Mouse (Mus musculus) megakaryocyte, embryonic 14.5 days (primary cell): ENCODE data around the gene Prph2.

Experiments used
- FLI1 ChIP-seq: IDR thresholded peaks from 2 replicates; pipeline ENCODE4 v1.6.1; 2012; ENCODE audit warnings: low read length, inconsistent platforms, mixed read lengths
- GATA1 ChIP-seq: IDR thresholded peaks from 3 replicates; pipeline ENCODE4 v1.6.1; 2012; ENCODE audit warnings: mixed read lengths, low read length, inconsistent platforms, borderline replicate concordance

GRCm38 (mm10) chr17:46889450-46890084, 20.7 kb upstream of the Prph2 start:
- TF ChIP-seq FLI1, result no peak
- TF ChIP-seq GATA1, result no peak
